Mouse (Mus musculus) CH12F3 (cell line): ENCODE measurements around the gene Rab8a.

Experiments
- in situ Hi-C: fragments of 300-500 bp; cut with MboI; formaldehyde crosslinking; loops from 2 replicates; pipeline ENCODE4 v1.14.3; 2020; ENCODE audit warnings: low sequenced_read_pairs

Gene Rab8a

GRCm38 (mm10) chr8:72146056-72146455 lies 14.9 kb upstream of the Rab8a start:
- in situ Hi-C loops = no loop called here

GRCm38 (mm10) chr8:72146556-72146955 lies 14.4 kb upstream of the Rab8a start:
- in situ Hi-C loops = no loop called here

- in situ Hi-C loops = no loop called here
These were observed 13.7 kb upstream of the Rab8a start for GRCm38 (mm10) chr8:72147266-72147665.

- in situ Hi-C loops = no loop called here
These were observed 11.9 kb upstream of the Rab8a start for GRCm38 (mm10) chr8:72149056-72149455.

- in situ Hi-C loops = no loop called here
These were observed 9.5 kb upstream of the Rab8a start for GRCm38 (mm10) chr8:72151418-72152078.

GRCm38 (mm10) chr8:72153382-72153781 lies 7.6 kb upstream of the Rab8a start:
- in situ Hi-C loops = no loop called here

GRCm38 (mm10) chr8:72158096-72158495 lies 2.9 kb upstream of the Rab8a start:
- in situ Hi-C loops = no loop called here

- in situ Hi-C loops = no loop called here
These were observed 2.3 kb upstream of the Rab8a start for GRCm38 (mm10) chr8:72158726-72159125.

GRCm38 (mm10) chr8:72160007-72160406 lies 993 bp upstream of the Rab8a start:
- in situ Hi-C loops = no loop called here

- in situ Hi-C loops = no loop called here
These were observed 1.8 kb downstream of the Rab8a start for GRCm38 (mm10) chr8:72162821-72163220.

- in situ Hi-C loops = no loop called here
These were observed 8.2 kb downstream of the Rab8a start for GRCm38 (mm10) chr8:72169098-72169668.

GRCm38 (mm10) chr8:72169681-72170249 lies 8.8 kb downstream of the Rab8a start:
- in situ Hi-C loops = loop anchor here (10.0 kb wide), 1 partner anchor 205 kb away; no protein-coding TSS in a partner anchor

GRCm38 (mm10) chr8:72177346-72177925 lies 16.4 kb downstream of the Rab8a start:
- in situ Hi-C loops = loop anchor here (10.0 kb wide), 1 partner anchor 197 kb away; no protein-coding TSS in a partner anchor

GRCm38 (mm10) chr8:72183554-72184202 lies 22.7 kb downstream of the Rab8a start:
- in situ Hi-C loops = loop anchor here (5.0 kb wide), 1 partner anchor 34 kb away; the partner anchor contains the start of gene Fam32a

GRCm38 (mm10) chr8:72187793-72188331 lies 26.9 kb downstream of the Rab8a start:
- in situ Hi-C loops = no loop called here

- in situ Hi-C loops = no loop called here
These were observed 28.6 kb downstream of the Rab8a start, which contains the start of gene Hsh2d for GRCm38 (mm10) chr8:72189417-72190214. Hsh2d (plus strand) TSS chr8:72189638.

GRCm38 (mm10) chr8:72190215-72190539 lies 29.2 kb downstream of the Rab8a start:
- in situ Hi-C loops = no loop called here

- in situ Hi-C loops = no loop called here
These were observed 31.1 kb downstream of the Rab8a start for GRCm38 (mm10) chr8:72192065-72192464.

- in situ Hi-C loops = no loop called here
These were observed 37.0 kb downstream of the Rab8a start for GRCm38 (mm10) chr8:72197997-72198396.

- in situ Hi-C loops = no loop called here
These were observed 47.6 kb downstream of the Rab8a start for GRCm38 (mm10) chr8:72208582-72208981.
